Mouse (Mus musculus) lung, embryonic 15.5 days (tissue): Measurements from ENCODE around the gene Hoxa11. TPM values are rescaled to one million over a fixed set of nuclear protein-coding genes. Genes with fewer than 3 reads are reported as not detected.
A peak's percentile ranks its signal among the peaks of the same experiment; 100 is the strongest.

Experiments
- ATAC-seq: fragments of 200-750 bp; cut with Nextera tagmentation; 2 replicates; pipeline ENCODE4 v1.8.0; 2017; ENCODE audit warnings: moderate number of reproducible peaks, borderline replicate concordance; ENCODE audit not compliant: low FRiP score, low TSS enrichment; ENCODE audit errors: extremely low read depth
- H3K27ac ChIP-seq: fragments of 300-500 bp; sonication (generic); 2 replicates; pipeline ENCODE4 v1.5.1; 2015; ENCODE audit warnings: moderate library complexity, mild to moderate bottlenecking, inconsistent platforms
- H3K27me3 ChIP-seq: fragments of 300-500 bp; sonication (generic); 2 replicates; pipeline ENCODE4 v1.6.1; 2015; ENCODE audit warnings: inconsistent platforms
- H3K36me3 ChIP-seq: fragments of 300-500 bp; sonication (generic); 2 replicates; pipeline ENCODE4 v1.6.1; 2015; ENCODE audit warnings: inconsistent platforms
- H3K4me1 ChIP-seq: fragments of 300-500 bp; sonication (generic); 2 replicates; pipeline ENCODE4 v1.6.1; 2015; ENCODE audit warnings: inconsistent platforms
- H3K4me2 ChIP-seq: fragments of 300-500 bp; sonication (generic); 2 replicates; pipeline ENCODE4 v1.6.1; 2015; ENCODE audit warnings: inconsistent platforms, mild to moderate bottlenecking, moderate library complexity
- H3K4me3 ChIP-seq: fragments of 300-500 bp; sonication (generic); 2 replicates; pipeline ENCODE4 v1.5.1; 2015; ENCODE audit warnings: mild to moderate bottlenecking, inconsistent platforms
- H3K9ac ChIP-seq: fragments of 300-500 bp; sonication (generic); 2 replicates; pipeline ENCODE4 v1.6.1; 2015; ENCODE audit warnings: inconsistent platforms
- H3K9me3 ChIP-seq: fragments of 300-500 bp; sonication (generic); 2 replicates; pipeline ENCODE4 v1.6.1; 2016; ENCODE audit warnings: inconsistent platforms
- WGBS: fragments of 180-500 bp; shearing (Covaris S2); methylation state at CpG from one replicate; pipeline ENCODE4 v1.1.7; 2015; 5-methylcytosine and 5-hydroxymethylcytosine counted together
- polyA plus RNA-seq: library from polyadenylated mRNA; unstranded; fragments of >200 nt; fragmentation: Nextera tagmentation; extraction: Ambion mirVana; gene quantifications from 2 replicates; pipeline ENCODE4 v1.2.1, GENCODE M21; 2015

Hoxa11 gene
- polyA plus RNA-seq, 1 experiment from 2014 or later = not detected

DNA sequence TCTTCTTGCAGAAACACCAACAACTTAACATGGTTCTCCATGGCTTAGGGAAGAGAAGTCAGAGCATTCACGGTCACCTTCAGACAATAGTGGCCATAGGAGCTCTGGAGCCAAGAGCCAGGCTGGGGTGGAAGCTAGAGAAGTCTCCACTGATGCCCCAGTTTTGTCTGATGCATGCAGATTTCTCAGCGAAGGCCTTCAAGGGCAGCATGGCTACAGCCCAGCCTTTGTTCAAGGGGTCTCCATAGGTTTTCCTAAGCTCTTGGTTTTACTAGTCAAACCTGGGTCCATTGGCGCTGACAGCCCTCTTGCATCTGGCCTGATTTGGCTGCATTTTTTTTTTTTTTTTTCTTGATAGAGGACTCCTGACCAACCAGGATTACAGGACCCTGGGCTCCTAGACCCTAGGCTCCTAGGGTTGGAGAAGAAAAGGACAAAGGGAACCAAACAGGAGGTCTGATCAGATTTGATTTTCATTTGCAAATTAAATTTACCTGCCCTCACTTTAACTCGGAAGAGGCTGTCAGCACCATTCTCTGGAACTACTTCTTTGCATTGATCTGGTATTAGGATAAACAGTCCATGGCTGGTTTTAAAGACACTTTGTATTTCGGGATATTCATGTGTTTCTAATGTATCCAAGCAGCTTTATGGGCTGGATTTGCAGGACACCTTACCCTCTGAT, 18.6 kb upstream of the Hoxa11 start:
- WGBS = 2% methylated on average over 5 of the region's 5 CpGs
- no peak for ATAC-seq

DNA sequence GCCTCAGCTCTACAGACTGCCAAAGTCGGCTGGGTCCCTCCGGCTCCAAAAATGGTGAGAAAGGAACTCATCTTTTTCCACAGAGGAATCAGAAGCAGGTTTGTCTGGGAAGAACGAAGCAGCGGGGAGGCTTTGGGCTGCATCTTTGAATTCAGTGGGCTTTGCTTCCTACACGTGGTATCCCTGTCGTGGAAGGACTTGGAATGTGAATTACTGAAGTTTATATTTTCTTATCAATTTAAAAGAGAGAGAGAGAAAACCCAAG, 17.6 kb upstream of the Hoxa11 start:
- H3K27me3 ChIP-seq = peaks cover 97% of the 10 kb centered on the region
- peaks cover 13% of the 10 kb centered on the region for H3K4me1 ChIP-seq
- ATAC-seq = no peak
- no peak overlapping the region for H3K4me2 ChIP-seq
- no peak overlapping the region for H3K4me3 ChIP-seq
- 2% methylated on average over 6 of the region's 6 CpGs for WGBS
- no peak overlapping the region for H3K27ac ChIP-seq
- H3K9ac ChIP-seq = no peak overlapping the region
- H3K9me3 ChIP-seq = no peaks in the 10 kb centered on the region
- H3K36me3 ChIP-seq = no peaks in the 10 kb centered on the region

More for the DNA sequence above, 18.6 kb upstream of the Hoxa11 start:
- Histone ChIP-seq H3K4me1 (peaks cover 13% of the 10 kb centered on the region), H3K36me3 (no peaks in the 10 kb centered on the region), H3K4me3 (no peak overlapping the region), H3K27ac (no peak overlapping the region), H3K4me2 (no peak overlapping the region), H3K9me3 (no peaks in the 10 kb centered on the region), H3K27me3 (peaks cover 97% of the 10 kb centered on the region), H3K9ac (no peak overlapping the region)

DNA sequence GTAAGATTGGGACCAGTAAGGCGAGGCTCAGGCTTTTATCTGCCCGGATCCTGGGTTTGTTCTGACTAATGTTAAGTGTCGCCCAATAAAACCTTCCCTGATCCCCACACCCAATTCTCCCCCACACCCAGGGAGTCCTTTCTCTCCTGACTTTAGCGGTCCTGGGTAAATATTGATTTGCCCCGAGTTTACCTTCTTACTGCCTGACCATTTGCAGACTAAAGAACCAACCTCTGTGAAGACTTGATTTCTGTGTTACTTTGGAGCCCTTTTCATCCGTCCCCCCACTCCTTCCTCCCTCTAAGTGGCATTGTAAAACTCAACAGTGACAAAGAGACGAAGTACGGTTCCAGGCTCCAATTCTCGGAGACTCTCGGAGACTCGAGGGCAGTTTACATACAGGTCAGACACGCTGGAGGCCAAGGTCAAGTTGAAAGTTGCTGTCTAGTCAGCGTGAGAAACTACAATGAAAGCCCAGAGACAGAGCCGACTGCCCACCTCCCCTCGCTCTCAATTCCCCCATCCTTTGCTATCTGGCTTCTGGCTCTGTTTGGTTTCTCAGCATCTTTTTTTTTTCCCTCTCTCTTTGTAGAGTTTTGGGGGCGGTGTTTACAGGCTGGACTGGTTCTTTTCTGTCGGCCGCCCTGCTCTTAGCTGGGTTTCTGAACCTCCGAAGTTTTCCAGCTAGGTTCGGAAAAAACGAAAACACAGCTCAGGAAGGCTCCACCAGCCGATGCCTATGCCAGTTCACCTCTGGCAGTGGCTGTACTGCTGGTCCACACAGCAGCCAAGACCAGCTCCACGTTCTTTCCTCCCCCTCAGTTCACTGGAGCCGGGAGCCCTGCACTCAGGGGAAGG, 17.1 kb upstream of the Hoxa11 start:
- H3K4me2 ChIP-seq = no peak overlapping the region
- H3K9me3 ChIP-seq = no peaks in the 10 kb centered on the region
- H3K4me3 ChIP-seq = no peak overlapping the region
- peaks cover 13% of the 10 kb centered on the region for H3K4me1 ChIP-seq
- H3K27me3 ChIP-seq = peaks cover 96% of the 10 kb centered on the region
- no peak overlapping the region for H3K27ac ChIP-seq
- ATAC-seq = no peak
- 3% methylated on average over 24 of the region's 24 CpGs for WGBS
- no peak overlapping the region for H3K9ac ChIP-seq
- no peaks in the 10 kb centered on the region for H3K36me3 ChIP-seq

DNA sequence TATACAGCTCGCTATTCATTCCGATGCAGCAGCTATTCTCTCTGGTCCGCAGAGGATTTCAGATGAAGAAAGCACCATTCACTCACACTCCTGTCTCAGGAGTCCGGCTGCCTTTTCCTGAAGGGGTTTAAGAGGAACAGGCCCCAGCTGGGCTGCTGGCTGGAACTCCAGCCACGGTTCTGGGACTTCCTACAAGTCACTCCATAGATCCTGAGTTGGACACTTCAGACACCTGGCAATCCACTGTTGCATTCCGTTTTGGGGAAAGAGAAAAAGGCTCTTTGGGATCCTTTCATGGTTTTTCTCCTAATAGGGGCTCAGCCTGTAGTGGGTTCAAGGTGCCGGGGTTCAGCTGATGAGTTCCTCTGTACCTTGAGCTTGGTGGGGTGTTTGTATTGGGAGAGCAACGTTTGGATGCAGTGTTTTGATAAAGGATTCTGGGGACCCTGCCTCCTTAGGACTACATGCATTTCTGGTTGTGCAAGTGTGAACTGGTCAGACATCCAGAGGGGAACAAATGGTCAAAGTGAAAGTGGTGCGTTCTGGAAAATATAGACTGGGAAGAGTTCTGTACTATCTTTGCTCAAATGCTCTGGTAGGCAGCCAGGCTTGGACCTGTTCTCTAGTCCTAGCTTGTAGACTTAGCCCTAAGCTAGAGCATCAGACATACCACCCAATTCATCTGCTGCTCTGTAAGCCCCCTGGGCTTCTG, 16.3 kb upstream of the Hoxa11 start:
- H3K27ac ChIP-seq = no peak overlapping the region
- H3K36me3 ChIP-seq = no peaks in the 10 kb centered on the region
- H3K4me1 ChIP-seq = peaks cover 13% of the 10 kb centered on the region
- no peak overlapping the region for H3K4me3 ChIP-seq
- no peak for ATAC-seq
- H3K9me3 ChIP-seq = no peaks in the 10 kb centered on the region
- no peak overlapping the region for H3K4me2 ChIP-seq
- WGBS = 5% methylated on average over 9 of the region's 9 CpGs
- no peak overlapping the region for H3K9ac ChIP-seq
- peaks cover 98% of the 10 kb centered on the region for H3K27me3 ChIP-seq

DNA sequence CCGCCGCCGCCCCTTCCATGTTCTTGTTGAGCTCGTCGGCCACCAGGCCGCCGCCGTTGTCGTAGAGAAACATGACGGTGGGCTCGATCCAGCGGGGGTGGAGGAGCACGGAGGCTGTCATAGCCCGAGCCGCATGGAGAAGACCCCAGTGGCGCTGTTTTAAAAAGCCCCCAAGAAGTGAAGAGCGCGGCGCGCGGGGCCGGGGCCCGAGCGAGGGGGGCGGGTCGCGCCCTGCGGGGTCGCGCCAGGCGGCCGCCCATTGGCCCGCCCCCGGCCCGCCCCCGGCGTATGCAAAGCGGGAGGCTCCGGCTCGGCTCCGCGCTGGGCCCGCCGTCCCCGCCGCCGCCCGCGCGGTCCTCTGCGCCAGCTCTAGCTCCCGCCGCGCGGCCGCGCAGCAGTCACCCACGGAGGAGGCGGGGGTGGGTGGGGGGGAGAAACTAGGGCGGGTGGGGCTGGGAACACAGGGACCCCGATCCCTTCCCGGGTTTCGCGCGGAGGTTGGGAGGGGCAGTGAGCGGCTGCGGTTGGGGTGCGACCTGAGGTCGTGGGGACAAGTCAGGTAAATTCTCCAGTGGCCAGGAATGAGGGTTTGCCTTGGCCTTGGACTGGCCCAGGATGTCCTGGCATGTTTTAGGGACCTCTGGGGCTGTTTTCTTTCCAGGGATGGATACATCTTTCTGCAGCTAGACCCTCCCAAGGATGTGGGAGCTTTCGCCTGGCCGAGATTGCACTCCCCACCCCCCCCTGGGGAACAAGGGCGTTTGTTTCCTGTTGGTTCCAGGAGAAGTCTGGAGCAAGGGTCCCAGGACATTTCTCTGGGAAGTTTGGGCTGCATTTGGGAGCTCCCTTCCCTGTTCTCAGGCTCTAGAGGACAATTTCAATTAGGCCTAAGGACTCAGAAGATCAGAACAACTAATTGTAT, 15.3 kb upstream of the Hoxa11 start, which contains the start of gene Hoxa13:
Hoxa13 (minus strand) TSS at position 227 of the 922 bp plus-strand sequence.
- Histone ChIP-seq H3K27me3 (peaks cover 96% of the 10 kb centered on the region), H3K9me3 (no peaks in the 10 kb centered on the region), H3K27ac (no peak within 1 kb of the TSS), H3K4me2 (peak within 1 kb of the TSS; percentile 82), H3K9ac (no peak within 1 kb of the TSS), H3K36me3 (no peaks in the 10 kb centered on the region), H3K4me3 (peak within 1 kb of the TSS; percentile 43), H3K4me1 (peaks cover 13% of the 10 kb centered on the region)
- ATAC-seq = peak; percentile 65
- under 1% methylated on average over 24 of the region's 72 CpGs for WGBS

DNA sequence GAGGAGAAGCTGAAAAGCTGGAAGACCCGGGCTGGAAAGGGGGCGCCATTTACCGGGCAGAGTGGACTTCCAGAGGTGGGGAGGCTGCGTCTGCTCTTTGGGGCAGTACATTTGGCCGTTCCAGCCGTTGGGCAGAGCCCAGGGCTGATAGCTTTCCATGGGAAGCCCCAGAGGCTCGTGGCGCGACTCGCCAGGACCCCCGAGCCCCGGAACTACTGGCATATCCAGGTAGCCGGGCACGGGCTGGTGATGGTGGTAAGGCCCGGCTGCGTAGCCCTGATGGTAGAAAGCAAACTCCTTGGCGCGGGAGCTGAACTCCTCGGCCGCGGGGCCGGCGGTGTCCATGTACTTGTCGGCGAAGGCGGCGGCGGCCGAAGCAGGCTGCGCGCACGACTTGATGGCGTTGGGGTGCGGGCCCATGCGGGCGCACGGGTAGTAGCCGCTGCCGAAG, 14.2 kb upstream of the Hoxa11 start:
- no peaks in the 10 kb centered on the region for H3K36me3 ChIP-seq
- no peak overlapping the region for H3K9ac ChIP-seq
- under 1% methylated on average over 30 of the region's 39 CpGs for WGBS

DNA sequence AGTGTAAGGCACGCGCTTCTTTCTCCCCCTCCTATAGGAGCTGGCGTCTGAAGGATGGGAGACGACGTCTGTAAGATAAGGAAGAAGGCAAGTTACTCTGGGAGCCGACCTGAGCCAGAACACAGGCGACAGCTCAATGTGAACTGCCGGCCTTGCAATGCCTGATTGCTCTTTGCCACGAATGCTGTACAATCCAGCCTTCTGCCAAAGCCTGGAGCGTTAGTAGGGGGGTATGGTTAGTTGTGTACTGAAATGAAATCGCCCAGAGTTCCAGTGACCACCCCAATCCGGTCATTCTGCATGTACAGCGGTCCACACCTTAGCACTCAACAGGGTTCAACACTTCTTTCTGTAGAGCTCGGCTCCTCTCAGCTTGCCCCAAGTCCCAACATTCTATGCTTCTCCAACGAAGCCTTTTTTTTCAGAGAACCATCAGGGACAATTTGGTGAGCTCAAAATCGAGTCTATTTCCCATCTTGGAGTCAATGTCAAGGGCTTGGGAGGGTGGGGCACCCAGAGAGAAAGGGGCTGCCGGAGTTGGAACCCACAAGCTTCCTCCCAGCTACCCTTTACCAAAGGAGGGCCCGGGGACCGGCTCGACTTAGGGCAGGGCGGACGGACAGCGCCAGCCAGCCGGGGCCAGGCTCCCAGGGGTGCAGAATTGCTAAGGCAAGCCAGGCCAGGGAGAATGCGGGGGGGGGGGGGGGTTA, 13.6 kb upstream of the Hoxa11 start:
- Histone ChIP-seq H3K36me3 (no peaks in the 10 kb centered on the region), H3K9ac (no peak overlapping the region), H3K9me3 (no peaks in the 10 kb centered on the region), H3K27ac (no peak overlapping the region), H3K4me2 (no peak overlapping the region), H3K27me3 (peaks cover 94% of the 10 kb centered on the region), H3K4me3 (no peak overlapping the region), H3K4me1 (peaks cover 13% of the 10 kb centered on the region)
- no peak for ATAC-seq
- WGBS = 2% methylated on average over 24 of the region's 25 CpGs

More for the DNA sequence above, 14.2 kb upstream of the Hoxa11 start:
- no peak for ATAC-seq
- Histone ChIP-seq H3K27me3 (peaks cover 94% of the 10 kb centered on the region), H3K4me3 (peak overlapping the region; percentile 43), H3K9me3 (no peaks in the 10 kb centered on the region), H3K4me2 (peak overlapping the region; percentile 82), H3K4me1 (peaks cover 13% of the 10 kb centered on the region), H3K27ac (no peak overlapping the region)

DNA sequence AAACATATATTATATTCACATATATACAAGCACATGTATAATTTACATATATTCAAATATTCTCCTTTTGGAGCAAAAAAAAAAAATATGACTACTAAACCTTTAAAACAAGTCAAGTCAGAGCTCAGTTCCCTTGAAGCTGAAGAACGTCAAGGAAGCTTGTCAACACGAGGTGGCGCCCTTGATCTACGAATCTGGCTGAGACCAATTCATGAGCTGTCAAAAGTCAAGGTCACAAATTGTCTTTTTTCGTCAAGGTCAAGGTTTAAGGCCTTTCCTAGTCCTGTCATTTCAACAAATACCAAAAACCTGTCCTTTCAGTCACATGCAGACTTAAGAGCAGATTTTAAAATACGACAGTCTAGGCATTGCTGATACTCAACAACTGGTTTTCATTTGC, 11.3 kb upstream of the Hoxa11 start:
- no peak overlapping the region for H3K9ac ChIP-seq
- H3K36me3 ChIP-seq = no peaks in the 10 kb centered on the region
- WGBS = under 1% methylated on average over 6 of the region's 6 CpGs
- no peaks in the 10 kb centered on the region for H3K9me3 ChIP-seq
- peaks cover 19% of the 10 kb centered on the region for H3K4me1 ChIP-seq
- H3K27ac ChIP-seq = no peak overlapping the region
- peaks cover 94% of the 10 kb centered on the region for H3K27me3 ChIP-seq
- H3K4me2 ChIP-seq = no peak overlapping the region
- H3K4me3 ChIP-seq = no peak overlapping the region
- no peak for ATAC-seq

DNA sequence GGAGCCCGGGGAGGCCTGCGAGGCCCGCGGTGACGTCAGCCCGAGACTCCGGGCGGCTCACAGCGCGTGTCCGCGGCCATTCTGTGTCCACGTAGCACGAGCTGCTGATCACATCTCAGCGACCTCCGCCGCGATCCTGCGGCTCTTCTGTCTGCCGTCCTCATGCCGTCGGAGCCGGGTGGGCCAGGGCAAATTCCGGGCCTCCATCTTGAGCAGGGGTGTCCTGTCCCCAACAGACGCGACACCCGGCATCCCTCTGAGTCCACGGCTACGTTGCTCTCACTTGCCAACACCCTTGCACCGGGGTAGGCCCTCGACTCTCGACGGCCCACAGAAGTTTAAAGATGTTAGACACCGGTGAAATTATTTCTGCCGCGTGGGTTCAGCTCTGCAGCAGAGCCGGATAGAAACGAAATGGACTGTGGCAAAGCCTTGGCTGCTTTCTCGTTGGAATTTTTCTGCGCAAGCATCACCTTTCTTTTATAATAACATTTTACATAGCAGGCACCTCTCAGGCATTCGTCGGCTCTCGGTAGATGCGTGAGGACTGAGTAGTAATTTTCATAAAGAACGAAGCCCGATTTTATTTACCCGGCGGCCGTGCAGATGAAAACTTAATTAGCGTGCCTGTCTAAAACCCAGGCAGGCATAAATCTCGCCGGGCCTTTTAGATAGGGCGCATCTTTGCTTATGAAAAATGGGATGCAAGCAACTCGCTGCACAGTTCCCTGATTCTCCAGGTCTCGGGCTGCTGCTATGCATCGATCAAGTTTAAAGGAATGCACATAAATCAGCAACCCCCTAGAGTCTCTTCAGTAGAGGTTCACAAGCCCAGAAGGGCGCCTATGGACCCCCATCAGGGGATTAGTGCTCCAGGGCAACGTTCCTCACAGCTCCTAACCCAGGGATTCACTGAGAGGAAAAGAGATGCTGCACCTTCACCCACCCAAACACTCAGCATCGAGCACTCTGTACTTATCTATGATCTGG, 8.2 kb upstream of the Hoxa11 start:
- Histone ChIP-seq H3K36me3 (no peaks in the 10 kb centered on the region), H3K9me3 (no peaks in the 10 kb centered on the region), H3K4me1 (peaks cover 9% of the 10 kb centered on the region), H3K4me3 (no peak overlapping the region), H3K4me2 (0 out of 2 replicates have a peak overlapping the region, but pooled peaks have one; percentile 2), H3K27me3 (peaks cover 94% of the 10 kb centered on the region), H3K9ac (no peak overlapping the region), H3K27ac (no peak overlapping the region)
- WGBS = 1% methylated on average over 59 of the region's 59 CpGs
- peak; percentile 23; the same call in 1 of the 2 replicates for ATAC-seq
